Mouse (Mus musculus): Measurements from ENCODE around the gene Dnal1. TPM values are rescaled to one million over a fixed set of nuclear protein-coding genes. Genes with fewer than 3 reads are reported as not detected.

Dnal1 gene
- polyA plus RNA-seq, 1 experiment from 2014 or later: 1.7 TPM

GRCm38 (mm10) chr12:84101493-84101845 lies 12.7 kb upstream of the Dnal1 start:
- WGBS (ENCODE audit: missing documents): 82% methylated on average over 2 of the region's 2 CpGs
- no peaks in the 10 kb centered on the region for H3K36me3 ChIP-seq (ENCODE audit: inconsistent target)
- no peaks in the 10 kb centered on the region for H3K79me2 ChIP-seq (ENCODE audit: inconsistent target)
- no peak overlapping the region for H3K4me3 ChIP-seq (ENCODE audit: inconsistent target)
- H3K27ac ChIP-seq: no peak overlapping the region

GRCm38 (mm10) chr12:84107012-84107411 lies 7.2 kb upstream of the Dnal1 start:
- no peaks in the 10 kb centered on the region for H3K79me2 ChIP-seq (ENCODE audit: inconsistent target)
- no peak overlapping the region for H3K4me3 ChIP-seq (ENCODE audit: inconsistent target)
- WGBS (ENCODE audit: missing documents): 95% methylated on average over 3 of the region's 3 CpGs
- no peak overlapping the region for H3K27ac ChIP-seq
- H3K36me3 ChIP-seq (ENCODE audit: inconsistent target): no peaks in the 10 kb centered on the region

DNA sequence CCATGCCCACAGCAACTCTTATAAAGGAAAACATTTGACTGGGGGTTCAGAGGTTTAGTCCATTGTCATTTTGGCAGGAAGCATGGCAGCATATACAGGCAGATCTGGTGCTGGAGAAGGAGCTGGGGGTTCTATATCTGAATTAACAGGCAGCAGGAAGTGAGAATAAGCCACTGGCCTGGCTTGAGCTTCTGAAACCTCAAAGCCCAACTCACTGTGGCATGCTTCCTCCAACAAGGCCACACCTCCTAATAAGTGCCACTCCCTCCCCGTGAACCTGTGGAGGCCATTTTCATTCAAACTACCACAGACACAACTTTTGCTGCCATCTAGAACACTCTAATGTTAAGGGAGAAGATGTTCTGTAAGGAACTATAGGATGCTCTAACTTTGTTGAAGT lies 6.5 kb upstream of the Dnal1 start:
- H3K4me3 ChIP-seq (ENCODE audit: inconsistent target): no peak overlapping the region
- 27% methylated on average over 1 of the region's 1 CpGs for WGBS (ENCODE audit: missing documents)
- no peaks in the 10 kb centered on the region for H3K36me3 ChIP-seq (ENCODE audit: inconsistent target)
- no peak overlapping the region for H3K27ac ChIP-seq
- H3K79me2 ChIP-seq (ENCODE audit: inconsistent target): no peaks in the 10 kb centered on the region

GRCm38 (mm10) chr12:84109924-84110323 lies 4.2 kb upstream of the Dnal1 start:
- no peak overlapping the region for H3K4me3 ChIP-seq (ENCODE audit: inconsistent target)
- H3K27ac ChIP-seq: no peak overlapping the region
- no peaks in the 10 kb centered on the region for H3K79me2 ChIP-seq (ENCODE audit: inconsistent target)
- no peaks in the 10 kb centered on the region for H3K36me3 ChIP-seq (ENCODE audit: inconsistent target)
- WGBS (ENCODE audit: missing documents): 83% methylated on average over 1 of the region's 1 CpGs

GRCm38 (mm10) chr12:84110814-84111213 lies 3.4 kb upstream of the Dnal1 start:
- no peak overlapping the region for H3K27ac ChIP-seq
- no peaks in the 10 kb centered on the region for H3K79me2 ChIP-seq (ENCODE audit: inconsistent target)
- H3K36me3 ChIP-seq (ENCODE audit: inconsistent target): no peaks in the 10 kb centered on the region
- WGBS (ENCODE audit: missing documents): 44% methylated on average over 4 of the region's 4 CpGs
- H3K4me3 ChIP-seq (ENCODE audit: inconsistent target): no peak overlapping the region

GRCm38 (mm10) chr12:84113676-84114075 lies 490 bp upstream of the Dnal1 start:
- H3K36me3 ChIP-seq (ENCODE audit: inconsistent target): no peaks in the 10 kb centered on the region
- WGBS (ENCODE audit: missing documents): 21% methylated on average over 6 of the region's 6 CpGs
- H3K79me2 ChIP-seq (ENCODE audit: inconsistent target): no peaks in the 10 kb centered on the region
- H3K27ac ChIP-seq: no peak overlapping the region
- H3K4me3 ChIP-seq (ENCODE audit: inconsistent target): peak overlapping the region; percentile 29; the same call in 1 of the 2 replicates

DNA sequence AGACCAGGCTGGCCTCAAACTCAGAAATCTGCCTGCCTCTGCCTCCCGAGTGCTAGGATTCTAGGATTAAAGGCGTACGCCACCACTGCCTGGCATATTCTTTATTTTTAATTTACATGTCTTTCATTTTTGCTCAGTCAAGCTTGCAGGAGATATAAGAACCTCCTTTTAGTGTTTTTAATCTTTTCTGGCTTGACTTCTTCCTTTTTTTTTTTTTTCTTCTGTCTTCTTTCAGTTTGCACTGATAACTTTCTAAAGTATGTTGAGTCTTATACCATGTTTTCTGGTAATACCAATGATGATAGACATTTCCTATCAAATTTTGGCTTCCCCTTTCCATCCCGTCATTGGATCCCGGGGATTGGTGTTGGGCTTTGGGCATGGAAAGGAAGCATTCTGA lies 5.4 kb downstream of the Dnal1 start:
- Histone ChIP-seq H3K36me3 (ENCODE audit: inconsistent target) (no peaks in the 10 kb centered on the region), H3K79me2 (ENCODE audit: inconsistent target) (no peaks in the 10 kb centered on the region), H3K27ac (no peak overlapping the region), H3K4me3 (ENCODE audit: inconsistent target) (no peak overlapping the region)
- WGBS (ENCODE audit: missing documents): 100% methylated on average over 5 of the region's 5 CpGs

GRCm38 (mm10) chr12:84125892-84126291 lies 11.7 kb downstream of the Dnal1 start:
- H3K27ac ChIP-seq: no peak overlapping the region
- 94% methylated on average over 12 of the region's 12 CpGs for WGBS (ENCODE audit: missing documents)
- no peaks in the 10 kb centered on the region for H3K79me2 ChIP-seq (ENCODE audit: inconsistent target)
- H3K4me3 ChIP-seq (ENCODE audit: inconsistent target): no peak overlapping the region
- H3K36me3 ChIP-seq (ENCODE audit: inconsistent target): no peaks in the 10 kb centered on the region

DNA sequence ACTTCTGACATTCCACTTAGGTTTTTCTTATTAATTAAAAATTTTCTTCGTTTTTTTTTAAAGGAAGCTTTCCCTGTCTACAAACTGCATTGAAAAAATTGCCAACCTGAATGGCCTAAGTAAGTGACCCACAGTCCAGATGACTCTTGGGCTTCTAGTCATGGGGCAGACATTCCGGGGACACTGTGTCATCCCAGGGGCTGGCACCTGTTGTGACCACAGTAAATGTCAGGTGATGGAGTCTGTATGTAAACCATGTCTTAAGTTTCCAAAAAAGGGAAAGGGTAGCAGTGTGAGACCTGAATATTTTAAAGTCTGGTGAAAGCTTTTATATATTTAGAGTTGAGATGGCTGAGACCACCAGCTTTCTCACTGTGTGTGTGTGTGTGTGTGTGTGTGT lies 12.7 kb downstream of the Dnal1 start:
- WGBS (ENCODE audit: missing documents): 96% methylated on average over 2 of the region's 2 CpGs
- Histone ChIP-seq H3K79me2 (ENCODE audit: inconsistent target) (no peaks in the 10 kb centered on the region), H3K36me3 (ENCODE audit: inconsistent target) (no peaks in the 10 kb centered on the region), H3K4me3 (ENCODE audit: inconsistent target) (no peak overlapping the region), H3K27ac (no peak overlapping the region)

DNA sequence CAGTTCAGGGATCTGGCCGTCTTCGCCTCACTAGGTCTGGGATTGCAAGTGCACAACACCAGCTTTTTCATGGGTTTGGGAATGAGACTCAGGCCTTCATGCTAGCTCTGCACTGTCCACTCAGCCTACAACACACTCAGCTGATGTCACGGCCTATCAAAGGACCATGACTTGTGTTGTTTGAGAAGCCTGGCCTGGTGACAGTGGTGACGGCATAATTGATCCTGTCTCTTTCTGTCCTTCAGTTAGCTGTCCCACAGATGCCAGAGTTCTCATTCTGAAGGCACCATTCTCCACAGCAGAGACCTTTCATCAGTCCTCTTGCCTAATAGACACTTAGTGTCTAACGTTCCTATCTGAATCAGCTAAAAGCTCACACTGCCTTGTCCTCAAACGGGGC lies 14.4 kb downstream of the Dnal1 start:
- WGBS (ENCODE audit: missing documents): 94% methylated on average over 6 of the region's 6 CpGs
- Histone ChIP-seq H3K27ac (no peak overlapping the region), H3K79me2 (ENCODE audit: inconsistent target) (no peaks in the 10 kb centered on the region), H3K4me3 (ENCODE audit: inconsistent target) (no peak overlapping the region), H3K36me3 (ENCODE audit: inconsistent target) (no peaks in the 10 kb centered on the region)

GRCm38 (mm10) chr12:84129931-84130330 lies 15.8 kb downstream of the Dnal1 start:
- Histone ChIP-seq H3K79me2 (ENCODE audit: inconsistent target) (no peaks in the 10 kb centered on the region), H3K4me3 (ENCODE audit: inconsistent target) (no peak overlapping the region), H3K36me3 (ENCODE audit: inconsistent target) (no peaks in the 10 kb centered on the region), H3K27ac (no peak overlapping the region)
- 72% methylated on average over 8 of the region's 8 CpGs for WGBS (ENCODE audit: missing documents)

GRCm38 (mm10) chr12:84132265-84132664 lies 18.1 kb downstream of the Dnal1 start:
- no peak overlapping the region for H3K4me3 ChIP-seq (ENCODE audit: inconsistent target)
- H3K79me2 ChIP-seq (ENCODE audit: inconsistent target): no peaks in the 10 kb centered on the region
- WGBS (ENCODE audit: missing documents): 97% methylated on average over 3 of the region's 3 CpGs
- no peaks in the 10 kb centered on the region for H3K36me3 ChIP-seq (ENCODE audit: inconsistent target)
- H3K27ac ChIP-seq: no peak overlapping the region

DNA sequence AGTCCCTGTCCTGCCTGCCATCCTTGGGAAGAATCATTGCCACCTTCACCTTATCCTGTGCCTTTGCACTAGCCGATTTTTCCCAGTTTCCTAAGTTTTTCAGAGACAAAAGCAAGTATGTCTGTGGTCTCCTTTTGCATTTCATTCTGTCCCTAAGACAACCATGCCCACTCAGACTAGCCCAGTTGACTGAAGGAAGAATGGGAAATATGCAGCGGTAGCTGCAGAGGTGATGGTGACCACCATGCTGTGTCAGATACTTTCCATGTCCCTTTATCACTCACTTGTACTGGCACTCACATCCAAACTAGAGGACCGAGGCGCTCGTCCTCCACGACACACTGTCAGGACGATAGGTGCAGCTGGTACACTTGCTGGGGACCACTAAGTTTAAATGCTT lies 23.0 kb downstream of the Dnal1 start:
- Histone ChIP-seq H3K79me2 (ENCODE audit: inconsistent target) (no peaks in the 10 kb centered on the region), H3K36me3 (ENCODE audit: inconsistent target) (no peaks in the 10 kb centered on the region), H3K4me3 (ENCODE audit: inconsistent target) (no peak overlapping the region), H3K27ac (no peak overlapping the region)
- 95% methylated on average over 7 of the region's 7 CpGs for WGBS (ENCODE audit: missing documents)

DNA sequence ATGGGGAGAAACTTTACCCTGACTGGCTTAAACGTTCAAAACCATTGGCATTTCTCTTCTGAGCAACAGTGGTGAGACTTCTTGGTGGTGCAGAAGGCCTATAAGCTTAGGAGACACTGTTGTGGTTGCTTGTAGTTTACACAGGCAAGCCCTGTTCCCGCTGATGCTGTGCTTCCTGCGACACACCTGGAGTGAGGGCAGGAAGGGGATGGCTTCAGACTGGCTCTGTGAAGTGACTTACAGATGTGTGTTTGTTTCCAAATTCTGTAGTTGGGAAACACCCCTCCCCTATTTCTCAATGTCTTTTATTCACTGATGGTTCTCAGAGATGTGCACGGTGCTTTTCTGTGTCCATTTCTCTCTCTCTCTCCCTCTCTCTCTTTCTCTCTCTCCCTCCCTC lies 26.0 kb downstream of the Dnal1 start:
- Histone ChIP-seq H3K79me2 (ENCODE audit: inconsistent target) (no peaks in the 10 kb centered on the region), H3K4me3 (ENCODE audit: inconsistent target) (no peak overlapping the region), H3K36me3 (ENCODE audit: inconsistent target) (no peaks in the 10 kb centered on the region), H3K27ac (no peak overlapping the region)
- 84% methylated on average over 4 of the region's 4 CpGs for WGBS (ENCODE audit: missing documents)

DNA sequence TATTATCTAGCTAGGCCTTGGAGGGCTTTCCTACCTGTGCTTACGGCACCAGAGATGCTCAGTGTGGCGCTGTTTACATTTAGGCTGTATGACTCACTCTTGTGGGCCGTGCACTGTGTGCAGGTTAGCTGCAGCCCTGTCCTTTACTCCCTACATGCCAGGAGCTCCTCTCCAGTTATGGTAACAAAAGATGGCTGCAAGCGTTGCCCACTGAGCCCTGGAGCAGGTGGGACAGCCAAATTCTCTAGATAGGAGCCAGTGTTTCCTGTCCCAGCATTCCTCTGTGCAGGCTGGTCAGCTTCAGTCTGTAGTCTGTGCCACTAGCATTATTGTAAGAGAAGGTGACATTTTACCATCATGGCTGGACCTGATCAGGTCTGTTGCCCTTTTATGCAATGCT lies 27.1 kb downstream of the Dnal1 start:
- no peaks in the 10 kb centered on the region for H3K36me3 ChIP-seq (ENCODE audit: inconsistent target)
- 93% methylated on average over 4 of the region's 4 CpGs for WGBS (ENCODE audit: missing documents)
- H3K27ac ChIP-seq: no peak overlapping the region
- H3K4me3 ChIP-seq (ENCODE audit: inconsistent target): no peak overlapping the region
- H3K79me2 ChIP-seq (ENCODE audit: inconsistent target): no peaks in the 10 kb centered on the region

DNA sequence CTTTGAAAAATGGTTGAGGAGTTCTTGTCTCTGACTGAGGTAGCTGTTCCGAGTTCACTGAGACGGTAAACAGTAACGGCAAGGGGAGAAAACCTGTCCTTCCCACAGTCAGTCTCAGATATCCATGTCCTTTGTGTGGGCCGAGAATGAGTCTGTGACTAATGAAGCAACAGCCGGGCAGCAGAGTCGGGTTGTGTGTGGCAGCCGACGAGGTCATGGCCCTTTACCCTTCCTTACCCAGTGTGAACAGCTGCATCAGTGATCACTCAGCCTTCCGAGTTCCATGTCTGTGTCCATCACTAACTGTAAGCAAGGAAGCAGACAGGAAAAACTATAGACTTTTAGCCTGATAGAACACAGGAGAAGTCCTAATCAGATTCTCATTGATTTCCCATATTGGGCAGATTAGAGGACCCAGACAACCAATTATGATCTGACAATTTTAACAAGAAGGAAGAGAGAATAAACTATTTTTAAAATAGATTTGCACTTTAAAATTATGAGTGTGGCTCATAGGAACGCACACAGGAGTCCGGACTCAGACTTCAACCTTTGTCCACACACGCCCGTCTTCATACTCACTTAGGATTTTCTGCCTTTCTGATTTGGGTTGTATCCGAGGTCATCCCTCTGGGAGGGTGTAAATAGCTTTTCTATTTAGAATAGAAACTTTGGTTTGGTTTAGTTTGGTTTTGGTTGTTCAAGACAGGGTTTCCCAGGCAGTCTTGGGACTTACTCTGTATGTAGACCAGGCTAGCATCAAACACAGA lies 28.3 kb downstream of the Dnal1 start:
- no peaks in the 10 kb centered on the region for H3K36me3 ChIP-seq (ENCODE audit: inconsistent target)

More for the DNA sequence above, 28.3 kb downstream of the Dnal1 start:
- Histone ChIP-seq H3K4me3 (ENCODE audit: inconsistent target) (no peak overlapping the region), H3K79me2 (ENCODE audit: inconsistent target) (no peaks in the 10 kb centered on the region), H3K27ac (no peak overlapping the region)
- 91% methylated on average over 14 of the region's 14 CpGs for WGBS (ENCODE audit: missing documents)
